23 mouse cellular contexts compared by ENCODE assay signal in the genomic region with DNA sequence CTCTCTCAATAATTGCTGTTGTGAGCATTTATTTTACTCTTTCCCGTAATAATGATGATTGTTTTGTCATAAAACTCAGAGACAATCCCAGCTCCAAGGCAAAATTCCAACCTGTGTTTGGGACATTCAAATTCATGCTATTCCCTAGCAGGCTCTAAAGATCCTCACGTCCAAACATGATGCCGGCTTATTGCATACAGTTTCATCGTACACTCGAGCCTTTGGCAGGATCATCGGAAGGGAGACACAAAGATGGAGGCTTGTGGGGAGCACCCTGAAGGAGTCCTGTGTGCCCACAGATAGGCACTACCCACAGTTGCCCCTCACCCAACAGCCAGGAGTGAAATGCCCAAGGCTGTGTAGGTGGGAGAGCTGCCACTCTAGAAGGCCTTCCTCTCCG.
DNase-seq lines count a peak whose midpoint lies in the region; ATAC-seq and TF ChIP-seq lines count a peak whose summit lies in the region.
"Had no signal": no experiment of that assay in that cellular context is flagged by ENCODE, and none has a peak within 500 bp of the region (broad histone marks: within the 10 kb centered on the region; RNA-seq: fewer than 3 reads in every experiment).

No protein-coding gene starts in this region.

- intact Hi-C loops in heart, postnatal 36 days (cut with DNase I), result no loop called here

- TF ChIP-seq POLR2A in limb, embryonic 14.5 days (IDR thresholded peaks at IDR 0.05; ENCODE audit: borderline replicate concordance, extremely low read depth, insufficient read depth, insufficient read length), result no peak

- H3K9ac ChIP-seq in forebrain, embryonic 14.5 days (ENCODE audit: low read length), result no peak overlapping the region
- no peak overlapping the region for H3K9ac ChIP-seq in heart, embryonic 12.5 days
- H3K9ac ChIP-seq in embryonic facial prominence, embryonic 14.5 days (ENCODE audit: low read depth, low read length), result no peak overlapping the region
- H3K9ac ChIP-seq in limb, embryonic 14.5 days (ENCODE audit: low read depth, low read length, severe bottlenecking), result no peak overlapping the region
- H3K9ac ChIP-seq: embryonic facial prominence, embryonic 15.5 days; hindbrain, embryonic 12.5 days had no signal

- H3K36me3 ChIP-seq in forebrain, embryonic 10.5 days (replicated peaks), result no peaks in the 10 kb centered on the region
- H3K36me3 ChIP-seq in forebrain, embryonic 14.5 days (ENCODE audit: control insufficient read depth, insufficient read depth, low read length), result no peaks in the 10 kb centered on the region
- H3K36me3 ChIP-seq in heart, embryonic 12.5 days, result no peaks in the 10 kb centered on the region
- H3K36me3 ChIP-seq in embryonic facial prominence, embryonic 14.5 days (ENCODE audit: control insufficient read depth, insufficient read depth, low read length), result no peaks in the 10 kb centered on the region
- H3K36me3 ChIP-seq in limb, embryonic 14.5 days (ENCODE audit: control insufficient read depth, insufficient read depth, low read length), result no peaks in the 10 kb centered on the region
- H3K36me3 ChIP-seq: embryonic facial prominence, embryonic 15.5 days; hindbrain, embryonic 12.5 days had no signal

- 95% methylated on average over 7 of the region's 7 CpGs for WGBS in forebrain, embryonic 10.5 days
- 89% methylated on average over 7 of the region's 7 CpGs for WGBS in forebrain, embryonic 14.5 days
- 93% methylated on average over 7 of the region's 7 CpGs for WGBS in heart, embryonic 12.5 days
- 81% methylated on average over 7 of the region's 7 CpGs for WGBS in embryonic facial prominence, embryonic 14.5 days
- 74% methylated on average over 7 of the region's 7 CpGs for WGBS in limb, embryonic 14.5 days

- H3K27me3 ChIP-seq in forebrain, embryonic 10.5 days (ENCODE audit: poor library complexity, severe bottlenecking), result no peaks in the 10 kb centered on the region
- H3K27me3 ChIP-seq in forebrain, embryonic 14.5 days (replicated peaks; ENCODE audit: control insufficient read depth, insufficient read depth, low read length), result no peaks in the 10 kb centered on the region
- H3K27me3 ChIP-seq in heart, embryonic 12.5 days (replicated peaks), result no peaks in the 10 kb centered on the region
- H3K27me3 ChIP-seq in embryonic facial prominence, embryonic 14.5 days (replicated peaks; ENCODE audit: control insufficient read depth, insufficient read depth, low read length), result no peaks in the 10 kb centered on the region
- H3K27me3 ChIP-seq in limb, embryonic 14.5 days (ENCODE audit: control insufficient read depth, insufficient read depth, low read length), result no peaks in the 10 kb centered on the region
- H3K27me3 ChIP-seq: embryonic facial prominence, embryonic 15.5 days; hindbrain, embryonic 12.5 days had no signal

- no peak overlapping the region for H3K4me2 ChIP-seq in forebrain, embryonic 14.5 days (ENCODE audit: low read length)
- no peak overlapping the region for H3K4me2 ChIP-seq in heart, embryonic 12.5 days
- no peak overlapping the region for H3K4me2 ChIP-seq in embryonic facial prominence, embryonic 14.5 days (ENCODE audit: low read depth, low read length)
- H3K4me2 ChIP-seq in limb, embryonic 14.5 days (replicated peaks; ENCODE audit: low read depth, low read length, severe bottlenecking), result no peak overlapping the region
- H3K4me2 ChIP-seq: embryonic facial prominence, embryonic 15.5 days; hindbrain, embryonic 12.5 days had no signal

- peaks cover 25% of the 10 kb centered on the region; the same call in 1 of the 2 replicates for H3K4me1 ChIP-seq in forebrain, embryonic 10.5 days
- H3K4me1 ChIP-seq in forebrain, embryonic 14.5 days (ENCODE audit: control insufficient read depth, insufficient read depth, low read length), result no peaks in the 10 kb centered on the region
- peaks cover 45% of the 10 kb centered on the region for H3K4me1 ChIP-seq in heart, embryonic 12.5 days (replicated peaks)
- H3K4me1 ChIP-seq in embryonic facial prominence, embryonic 14.5 days (ENCODE audit: control insufficient read depth, insufficient read depth, low read length), result peaks cover 26% of the 10 kb centered on the region
- H3K4me1 ChIP-seq in limb, embryonic 14.5 days (ENCODE audit: control insufficient read depth, insufficient read depth, low read length), result peaks cover 18% of the 10 kb centered on the region
- H3K4me1 ChIP-seq: hindbrain, embryonic 12.5 days had no signal

- no peak for DNase-seq in forebrain, embryonic 10.5 days (ENCODE audit: extremely low spot score, low spot score)
- DNase-seq in forebrain, embryonic 14.5 days (ENCODE audit: low spot score), result no peak
- no peak for DNase-seq in heart, postnatal 36 days
- DNase-seq in embryonic facial prominence, embryonic 14.5 days (ENCODE audit: low spot score), result no peak
- DNase-seq in limb, embryonic 14.5 days (ENCODE audit: low spot score), result no peak
- DNase-seq in testis, postnatal 10 days (ENCODE audit: low spot score), result no peak
- no peak for DNase-seq in adrenal gland, adult 2 months
- DNase-seq: adrenal gland, postnatal 25 days; B cell, adult 2 months; cerebellum, adult 2 months; gastrocnemius, postnatal 10 days; heart, adult 2 months; heart, postnatal 14 days had no signal

- H3K27ac ChIP-seq in forebrain, embryonic 10.5 days, result peak overlapping the region; percentile 51; the same call in 1 of the 2 replicates
- H3K27ac ChIP-seq in forebrain, embryonic 14.5 days (ENCODE audit: low read depth, low read length), result no peak overlapping the region
- 0 out of 2 replicates have a peak overlapping the region, but pooled peaks have one; percentile 12 for H3K27ac ChIP-seq in heart, embryonic 12.5 days (ENCODE audit: poor library complexity, severe bottlenecking)
- peak overlapping the region; percentile 2; the same call in 1 of the 2 replicates for H3K27ac ChIP-seq in embryonic facial prominence, embryonic 14.5 days (replicated peaks; ENCODE audit: low read depth, low read length)
- peak overlapping the region; percentile 45; the same call in 1 of the 2 replicates for H3K27ac ChIP-seq in limb, embryonic 14.5 days (replicated peaks; ENCODE audit: low read depth, low read length)
- H3K27ac ChIP-seq: embryonic facial prominence, embryonic 15.5 days; heart, adult 2 months had no signal

- no peaks in the 10 kb centered on the region for H3K9me3 ChIP-seq in forebrain, embryonic 10.5 days
- no peaks in the 10 kb centered on the region for H3K9me3 ChIP-seq in forebrain, embryonic 14.5 days (replicated peaks; ENCODE audit: control insufficient read depth, low read length)
- H3K9me3 ChIP-seq in heart, embryonic 12.5 days (replicated peaks), result no peaks in the 10 kb centered on the region
- no peaks in the 10 kb centered on the region for H3K9me3 ChIP-seq in embryonic facial prominence, embryonic 14.5 days (ENCODE audit: control insufficient read depth, low read length)
- no peaks in the 10 kb centered on the region for H3K9me3 ChIP-seq in limb, embryonic 14.5 days (ENCODE audit: control insufficient read depth, low read length)
- H3K9me3 ChIP-seq: embryonic facial prominence, embryonic 15.5 days; G1E; hindbrain, embryonic 12.5 days had no signal

- H3K4me3 ChIP-seq in forebrain, embryonic 10.5 days, result no peak overlapping the region
- H3K4me3 ChIP-seq in forebrain, embryonic 14.5 days (ENCODE audit: low read depth, low read length), result no peak overlapping the region
- H3K4me3 ChIP-seq in heart, embryonic 12.5 days, result no peak overlapping the region
- no peak overlapping the region for H3K4me3 ChIP-seq in embryonic facial prominence, embryonic 14.5 days (ENCODE audit: low read depth, low read length)
- no peak overlapping the region for H3K4me3 ChIP-seq in limb, embryonic 14.5 days (replicated peaks; ENCODE audit: low read length)
- H3K4me3 ChIP-seq: embryonic facial prominence, embryonic 15.5 days; erythroblast, embryonic 14.5 days; heart, adult 2 months; hindbrain, embryonic 12.5 days had no signal

- ATAC-seq in forebrain, embryonic 14.5 days, result no peak
- no peak for ATAC-seq in heart, embryonic 12.5 days (ENCODE audit: insufficient number of reproducible peaks, low FRiP score)
- ATAC-seq in embryonic facial prominence, embryonic 14.5 days (ENCODE audit: low read depth), result no peak
- no peak for ATAC-seq in limb, embryonic 14.5 days (ENCODE audit: low FRiP score, low read depth)
- ATAC-seq: CD4-positive, CD25-positive, alpha-beta regulatory T cell, adult 4 months; forebrain, embryonic 16.5 days; hindbrain, embryonic 16.5 days; inflammation-experienced regulatory T-cells, adult 6 months; intestine, postnatal 0 days had no signal
